Mouse (Mus musculus) spleen, adult 12 weeks (tissue): Measurements from ENCODE around the gene Kifc1.

ENCODE experiments used
- DNase-seq: peaks from one replicate; pipeline ENCODE4 v3.0.0; 2022; ENCODE audit warnings: low spot score

Kifc1 gene

GRCm38 (mm10) chr17:33842966-33843795 lies 47.3 kb downstream of the Kifc1 start, which contains the start of gene Cd320:
Cd320 (plus strand) TSS chr17:33843091.
- peak; percentile 84 for DNase-seq

- no peak for DNase-seq
Observed at GRCm38 (mm10) chr17:33829561-33829960, 60.9 kb downstream of the Kifc1 start.

- no peak for DNase-seq
Observed at GRCm38 (mm10) chr17:33828892-33829291, 61.6 kb downstream of the Kifc1 start.

GRCm38 (mm10) chr17:33826850-33827249 lies 63.6 kb downstream of the Kifc1 start:
- DNase-seq, result peak; percentile 57
